Mouse (Mus musculus) forebrain, embryonic 14.5 days (tissue): Measurements from ENCODE around the gene Olfr1. TPM values are rescaled to one million over a fixed set of nuclear protein-coding genes. Genes with fewer than 3 reads are reported as not detected.

ENCODE experiments used
- ATAC-seq: fragments of 200-750 bp; cut with Nextera tagmentation; 2 replicates; pipeline ENCODE4 v1.8.0; 2017; ENCODE audit warnings: mild to moderate bottlenecking, moderate library complexity
- DNase-seq: peaks from one replicate; pipeline ENCODE4 v3.0.0-alpha.2; 2015; ENCODE audit warnings: low spot score
- H3K27ac ChIP-seq: fragments of 300-500 bp; sonication (generic); 2 replicates; pipeline ENCODE4 v1.5.1; 2014; ENCODE audit warnings: low read depth, mild to moderate bottlenecking, control low read depth, low read length, moderate library complexity
- H3K27me3 ChIP-seq: fragments of 300-500 bp; sonication (generic); replicated peaks from 2 replicates; pipeline ENCODE4 v1.6.1; 2014; ENCODE audit warnings: low read length, control low read depth, mixed read lengths; ENCODE audit not compliant: control insufficient read depth, insufficient read depth
- H3K36me3 ChIP-seq: fragments of 300-500 bp; sonication (generic); 2 replicates; pipeline ENCODE4 v1.6.1; 2014; ENCODE audit warnings: low read length, control low read depth; ENCODE audit not compliant: control insufficient read depth, insufficient read depth
- H3K4me1 ChIP-seq: fragments of 300-500 bp; sonication (generic); 2 replicates; pipeline ENCODE4 v1.6.1; 2014; ENCODE audit warnings: antibody characterized with exemption, low read length, control low read depth; ENCODE audit not compliant: control insufficient read depth, insufficient read depth
- H3K4me2 ChIP-seq: fragments of 300-500 bp; sonication (generic); 2 replicates; pipeline ENCODE4 v1.6.1; 2014; ENCODE audit warnings: mild to moderate bottlenecking, control low read depth, low read length
- H3K4me3 ChIP-seq: fragments of 300-500 bp; sonication (generic); 2 replicates; pipeline ENCODE4 v1.5.1; 2014; ENCODE audit warnings: low read depth, low read length, control low read depth
- H3K9ac ChIP-seq: fragments of 300-500 bp; sonication (generic); 2 replicates; pipeline ENCODE4 v1.6.1; 2014; ENCODE audit warnings: mild to moderate bottlenecking, low read length, control low read depth, moderate library complexity
- H3K9me3 ChIP-seq: fragments of 300-500 bp; sonication (generic); replicated peaks from 2 replicates; pipeline ENCODE4 v1.6.1; 2016; ENCODE audit warnings: low read length, control low read depth, mixed read lengths; ENCODE audit not compliant: control insufficient read depth
- WGBS: fragments of 180-500 bp; shearing (Covaris S2); extraction: QIAGEN DNeasy Blood & Tissue Kit; methylation state at CpG from one replicate; pipeline ENCODE4 v1.1.7; 2014; 5-methylcytosine and 5-hydroxymethylcytosine counted together
- polyA plus RNA-seq: library from polyadenylated mRNA; unstranded; fragments of >200 nt; fragmentation: Nextera tagmentation; extraction: Ambion mirVana; gene quantifications from 2 replicates; pipeline ENCODE4 v1.2.1, GENCODE M21; 2014

Gene Olfr1
- polyA plus RNA-seq = not detected in 2 replicates

DNA sequence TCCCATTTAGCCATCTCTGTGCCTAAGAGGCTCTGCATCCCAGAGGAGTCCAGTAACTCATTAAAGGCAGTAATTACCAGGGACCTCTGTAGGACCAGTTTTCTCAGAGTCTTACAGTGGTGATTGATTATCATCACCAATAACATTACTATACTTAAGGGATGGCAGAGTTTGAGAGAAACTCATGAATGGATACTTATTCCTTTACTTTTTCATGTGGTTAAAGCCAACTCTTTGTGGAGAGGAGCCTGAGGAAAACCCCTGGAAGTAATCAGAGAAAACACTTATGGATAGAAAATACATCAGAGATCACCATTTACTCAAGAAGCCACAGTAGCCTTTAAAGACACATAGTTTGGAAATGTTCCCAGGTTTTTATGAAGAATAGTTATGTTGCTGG is at the start of gene Olfr1:
Gene Olfr1, minus strand, starts transcription at position 101 of the 400 bp plus-strand sequence.
- Histone ChIP-seq H3K4me1 (no peaks in the 10 kb centered on the region), H3K4me3 (no peak within 1 kb of the TSS), H3K27ac (no peak within 1 kb of the TSS), H3K4me2 (no peak within 1 kb of the TSS), H3K9ac (no peak within 1 kb of the TSS), H3K36me3 (no peaks in the 10 kb centered on the region), H3K9me3 (no peaks in the 10 kb centered on the region), H3K27me3 (no peaks in the 10 kb centered on the region)
- DNase-seq (no peak), ATAC-seq (no peak)

DNA sequence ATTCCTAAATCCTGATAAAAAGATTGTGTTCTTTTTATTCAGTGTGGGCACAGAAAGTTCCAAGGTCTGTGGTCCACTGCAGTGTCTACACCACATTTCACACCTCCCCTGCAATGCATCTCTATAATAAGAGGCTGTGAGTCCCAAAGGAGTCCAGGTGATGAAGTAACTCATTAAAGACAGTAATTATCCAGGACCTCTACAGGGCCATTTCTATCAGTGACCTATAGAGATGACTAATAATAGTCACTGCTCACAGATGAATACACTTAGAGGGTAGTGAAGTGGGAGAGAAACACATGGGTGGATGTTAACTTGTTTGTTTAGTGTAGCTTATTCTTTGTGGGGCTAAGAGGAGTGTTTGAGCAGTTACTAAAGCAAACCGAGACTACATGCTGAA is 29.0 kb upstream of the Olfr1 start, which contains the start of gene Olfr378:
Gene Olfr378, minus strand, starts transcription at position 101 of the 400 bp plus-strand sequence.
- H3K4me2 ChIP-seq = no peak within 1 kb of the TSS
- no peak within 1 kb of the TSS for H3K27ac ChIP-seq
- WGBS = 90% methylated on average over 1 of the region's 1 CpGs
- no peaks in the 10 kb centered on the region for H3K36me3 ChIP-seq
- DNase-seq = no peak
- H3K27me3 ChIP-seq = no peaks in the 10 kb centered on the region
- no peak within 1 kb of the TSS for H3K9ac ChIP-seq
- H3K4me1 ChIP-seq = no peaks in the 10 kb centered on the region
- no peak for ATAC-seq
- H3K4me3 ChIP-seq = no peak within 1 kb of the TSS
- H3K9me3 ChIP-seq = 0 out of 2 replicates have a peak, but pooled peaks cover 3% of the 10 kb centered on the region

GRCm38 (mm10) chr11:73395374-73395773 is 4.0 kb downstream of the Olfr1 start:
- H3K4me1 ChIP-seq = no peaks in the 10 kb centered on the region
- H3K27ac ChIP-seq = no peak overlapping the region
- H3K9ac ChIP-seq = no peak overlapping the region
- H3K9me3 ChIP-seq = no peaks in the 10 kb centered on the region
- DNase-seq (no peak), ATAC-seq (no peak)
- no peak overlapping the region for H3K4me2 ChIP-seq
- 70% methylated on average over 4 of the region's 4 CpGs for whole genome bisulfite sequencing
- H3K27me3 ChIP-seq = no peaks in the 10 kb centered on the region
- H3K36me3 ChIP-seq = no peaks in the 10 kb centered on the region
- H3K4me3 ChIP-seq = no peak overlapping the region

GRCm38 (mm10) chr11:73370946-73371345 is 28.5 kb downstream of the Olfr1 start, which contains the start of gene Olfr376:
Gene Olfr376 (plus strand): TSS chr11:73371246.
- Histone ChIP-seq H3K36me3 (no peaks in the 10 kb centered on the region), H3K9ac (no peak within 1 kb of the TSS), H3K4me3 (no peak within 1 kb of the TSS), H3K27ac (no peak within 1 kb of the TSS), H3K27me3 (no peaks in the 10 kb centered on the region), H3K4me2 (no peak within 1 kb of the TSS), H3K9me3 (no peaks in the 10 kb centered on the region), H3K4me1 (no peaks in the 10 kb centered on the region)
- ATAC-seq (no peak), DNase-seq (no peak)
- WGBS = 89% methylated on average over 2 of the region's 2 CpGs

GRCm38 (mm10) chr11:73350483-73350882 is 48.9 kb downstream of the Olfr1 start, which contains the start of gene Olfr20:
Gene Olfr20 (plus strand): TSS chr11:73350783.
- H3K4me1 ChIP-seq = no peaks in the 10 kb centered on the region
- H3K27ac ChIP-seq = no peak within 1 kb of the TSS
- no peak within 1 kb of the TSS for H3K4me3 ChIP-seq
- WGBS = 41% methylated on average over 3 of the region's 3 CpGs
- DNase-seq (no peak), ATAC-seq (no peak)
- H3K4me2 ChIP-seq = no peak within 1 kb of the TSS
- H3K9me3 ChIP-seq = no peaks in the 10 kb centered on the region
- H3K27me3 ChIP-seq = no peaks in the 10 kb centered on the region
- H3K36me3 ChIP-seq = no peaks in the 10 kb centered on the region
- H3K9ac ChIP-seq = no peak within 1 kb of the TSS

Other genes with a start within 250 kb of the Olfr1 start
- 0.78 and 0.93 TPM in 2 replicates for gene P2rx5, start 239.2 kb downstream of the Olfr1 start, polyA plus RNA-seq
- gene Emc6, start 222.6 kb downstream of the Olfr1 start, polyA plus RNA-seq = 140 and 163 TPM in 2 replicates
- 193 and 203 TPM in 2 replicates for gene Tax1bp3, start 222.5 kb downstream of the Olfr1 start, polyA plus RNA-seq
- 17.6 and 19.7 TPM in 2 replicates for gene Ctns, start 200.6 kb downstream of the Olfr1 start, polyA plus RNA-seq
- 1.1 and 1.5 TPM in 2 replicates for gene Shpk, start 200.2 kb downstream of the Olfr1 start, polyA plus RNA-seq
- gene Trpv1, start 165.3 kb downstream of the Olfr1 start, polyA plus RNA-seq = 0.09 TPM in 1 of 2 replicates, not detected in the other
- 0.14 TPM in 1 of 2 replicates, not detected in the other for gene Trpv3, start 132.2 kb downstream of the Olfr1 start, polyA plus RNA-seq
- gene Aspa, start 70.0 kb downstream of the Olfr1 start, polyA plus RNA-seq = 0.74 and 0.91 TPM in 2 replicates
- gene Gm49340, start 69.9 kb downstream of the Olfr1 start, polyA plus RNA-seq = not detected in 2 replicates
- gene Spata22, start 69.9 kb downstream of the Olfr1 start, polyA plus RNA-seq = not detected in 2 replicates
- not detected in 2 replicates for gene Olfr20, start 48.8 kb downstream of the Olfr1 start, polyA plus RNA-seq
- not detected in 2 replicates for gene Olfr376, start 28.4 kb downstream of the Olfr1 start, polyA plus RNA-seq
- gene Olfr378, start 28.9 kb upstream of the Olfr1 start, polyA plus RNA-seq = not detected in 2 replicates
- not detected in 2 replicates for gene Olfr380, start 57.9 kb upstream of the Olfr1 start, polyA plus RNA-seq
- gene Olfr381, start 92.0 kb upstream of the Olfr1 start, polyA plus RNA-seq = not detected in 2 replicates
- not detected in 2 replicates for gene Olfr382, start 117.6 kb upstream of the Olfr1 start, polyA plus RNA-seq
- not detected in 2 replicates for gene Olfr385, start 193.4 kb upstream of the Olfr1 start, polyA plus RNA-seq
- not detected in 2 replicates for gene Olfr384, start 199.0 kb upstream of the Olfr1 start, polyA plus RNA-seq